Mouse (Mus musculus) forebrain, embryonic 11.5 days (tissue): ENCODE measurements at regions not wholly inside any gene's neighbourhood (a gene's known extent, or its start where the extent isn't known, plus 50 kb on each side); places are given as distances from the start of the nearest gene placed in this dataset.

Experiments
- ATAC-seq: fragments of 200-750 bp; cut with Nextera tagmentation; replicated peaks from 2 replicates; pipeline ENCODE4 v1.8.0; 2017; ENCODE audit warnings: moderate TSS enrichment; ENCODE audit not compliant: low FRiP score
- DNase-seq: peaks from one replicate; pipeline ENCODE4 v3.0.0-alpha.2; 2017; ENCODE audit warnings: low spot score
- H3K27ac ChIP-seq: fragments of 300-500 bp; sonication (generic); 2 replicates; pipeline ENCODE4 v1.5.1; 2014; ENCODE audit warnings: low read depth, low read length
- H3K27me3 ChIP-seq: fragments of 300-500 bp; sonication (generic); 2 replicates; pipeline ENCODE4 v1.6.1; 2014; ENCODE audit warnings: mild to moderate bottlenecking, low read length, mixed read lengths; ENCODE audit not compliant: control insufficient read depth, insufficient read depth
- H3K36me3 ChIP-seq: fragments of 300-500 bp; sonication (generic); 2 replicates; pipeline ENCODE4 v1.6.1; 2014; ENCODE audit warnings: mild to moderate bottlenecking, low read length, moderate library complexity, mixed read lengths; ENCODE audit not compliant: control insufficient read depth, insufficient read depth
- H3K4me1 ChIP-seq: fragments of 300-500 bp; sonication (generic); replicated peaks from 2 replicates; pipeline ENCODE4 v1.6.1; 2014; ENCODE audit warnings: low read length, mixed read lengths; ENCODE audit not compliant: control insufficient read depth, insufficient read depth
- H3K4me2 ChIP-seq: fragments of 300-500 bp; sonication (generic); 2 replicates; pipeline ENCODE4 v1.6.1; 2014; ENCODE audit warnings: low read depth, mild to moderate bottlenecking, low read length, moderate library complexity, mixed read lengths; ENCODE audit not compliant: severe bottlenecking
- H3K4me3 ChIP-seq: fragments of 300-500 bp; sonication (generic); 2 replicates; pipeline ENCODE4 v1.5.1; 2014; ENCODE audit warnings: low read depth, low read length
- H3K9ac ChIP-seq: fragments of 300-500 bp; sonication (generic); 2 replicates; pipeline ENCODE4 v1.6.1; 2014; ENCODE audit warnings: low read length
- H3K9me3 ChIP-seq: fragments of 300-500 bp; sonication (generic); 2 replicates; pipeline ENCODE4 v1.6.1; 2016; ENCODE audit warnings: low read length, mixed read lengths; ENCODE audit not compliant: control insufficient read depth
- WGBS: fragments of 180-500 bp; shearing (Covaris S2); extraction: QIAGEN DNeasy Blood & Tissue Kit; methylation state at CpG from one replicate; pipeline ENCODE4 v1.1.7; 2014; 5-methylcytosine and 5-hydroxymethylcytosine counted together

DNA sequence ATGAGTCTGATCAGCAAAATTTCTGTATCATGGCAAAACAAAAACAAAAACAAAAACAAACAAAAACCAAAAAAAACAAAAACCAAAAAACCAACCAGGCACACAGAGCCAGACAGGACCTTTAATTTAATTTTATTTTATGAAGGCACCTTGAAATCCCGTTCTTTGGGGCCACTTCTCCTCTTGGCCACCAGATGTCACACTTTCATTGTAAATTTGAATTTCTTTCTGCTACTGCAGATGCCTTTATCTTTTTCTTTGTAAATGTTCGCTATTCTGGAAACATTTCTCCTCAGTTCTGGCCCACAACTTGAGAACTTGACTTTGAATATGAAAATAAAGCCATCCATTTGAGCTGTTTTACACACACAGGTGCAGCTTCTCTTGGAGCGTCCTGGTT lies 78.6 kb upstream of the Rrp15 start:
- no peaks in the 10 kb centered on the region for H3K9me3 ChIP-seq
- no peak overlapping the region for H3K4me2 ChIP-seq
- no peaks in the 10 kb centered on the region for H3K36me3 ChIP-seq
- no peak overlapping the region for H3K27ac ChIP-seq
- DNase-seq (no peak), ATAC-seq (no peak)
- H3K4me3 ChIP-seq = no peak overlapping the region
- WGBS = 31% methylated on average over 3 of the region's 3 CpGs
- no peak overlapping the region for H3K9ac ChIP-seq
- H3K27me3 ChIP-seq = no peaks in the 10 kb centered on the region
- no peaks in the 10 kb centered on the region; the same call in 1 of the 2 replicates for H3K4me1 ChIP-seq

DNA sequence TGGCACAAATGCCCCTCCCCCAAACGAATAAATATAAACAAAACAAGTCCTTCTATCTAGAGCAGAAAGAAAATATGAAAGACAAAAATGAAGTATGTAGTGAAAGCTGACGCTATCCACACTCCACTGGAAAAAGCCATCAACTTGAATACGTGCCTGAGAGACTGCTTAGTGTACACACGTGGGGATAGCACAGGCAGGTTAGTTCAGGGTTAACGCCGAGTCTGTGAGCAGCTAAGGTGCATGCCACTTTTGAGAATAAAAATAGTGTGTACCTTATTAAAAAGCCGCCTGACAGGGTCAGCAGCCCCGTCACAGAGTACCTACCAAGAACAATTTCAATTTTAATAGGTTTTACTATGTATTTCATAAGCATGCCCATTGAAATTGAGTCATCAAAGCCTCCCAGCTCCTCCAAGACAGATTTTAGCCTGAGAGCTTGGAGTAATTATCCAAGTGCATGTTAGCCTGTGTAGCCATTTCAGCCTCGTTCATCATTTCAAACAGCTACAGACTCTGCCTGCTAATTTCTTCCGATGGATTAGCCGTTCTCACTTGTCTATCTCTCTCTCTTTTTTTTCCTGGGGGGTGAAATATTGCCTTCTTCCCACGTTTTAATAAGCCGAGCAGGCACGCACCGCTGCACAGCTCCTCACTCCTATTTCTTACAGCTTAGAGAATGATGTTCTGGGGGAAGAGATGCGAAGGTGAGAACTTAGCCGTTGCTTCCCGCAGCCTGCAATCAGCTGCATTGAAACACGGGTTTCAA lies 59.2 kb upstream of the Rrp15 start:
- H3K9me3 ChIP-seq = no peaks in the 10 kb centered on the region
- H3K4me3 ChIP-seq = no peak overlapping the region
- H3K36me3 ChIP-seq = no peaks in the 10 kb centered on the region
- no peak overlapping the region for H3K4me2 ChIP-seq
- ATAC-seq (no peak), DNase-seq (no peak)
- no peak overlapping the region for H3K27ac ChIP-seq
- 0 out of 2 replicates have a peak, but pooled peaks cover 2% of the 10 kb centered on the region for H3K4me1 ChIP-seq
- H3K9ac ChIP-seq = no peak overlapping the region
- 67% methylated on average over 19 of the region's 19 CpGs for WGBS
- H3K27me3 ChIP-seq = no peaks in the 10 kb centered on the region

DNA sequence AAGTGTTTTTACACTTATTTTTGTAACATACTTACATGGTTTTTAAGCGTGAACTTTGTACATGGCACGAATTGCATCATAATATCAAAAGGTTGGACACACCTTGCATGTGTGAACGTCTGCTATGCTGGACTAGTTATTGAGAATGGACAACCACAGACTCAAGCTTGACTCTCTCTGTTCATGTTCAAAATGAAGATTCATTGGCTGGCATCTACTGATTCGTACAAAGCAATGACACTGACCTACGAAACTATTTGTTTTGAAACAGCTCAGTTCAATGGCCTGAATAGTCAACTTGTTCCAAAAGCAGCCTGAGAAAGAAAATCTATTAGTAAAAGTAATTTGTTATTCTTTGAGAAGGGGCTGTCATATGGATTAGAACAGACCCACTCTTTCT lies 55.3 kb upstream of the Rrp15 start:
- H3K9ac ChIP-seq = no peak overlapping the region
- 0 out of 2 replicates have a peak, but pooled peaks cover 2% of the 10 kb centered on the region for H3K4me1 ChIP-seq
- H3K9me3 ChIP-seq = no peaks in the 10 kb centered on the region
- no peak overlapping the region for H3K27ac ChIP-seq
- no peak overlapping the region for H3K4me3 ChIP-seq
- DNase-seq (no peak), ATAC-seq (no peak)
- H3K36me3 ChIP-seq = no peaks in the 10 kb centered on the region
- H3K27me3 ChIP-seq = no peaks in the 10 kb centered on the region
- H3K4me2 ChIP-seq = no peak overlapping the region
- 84% methylated on average over 5 of the region's 5 CpGs for WGBS
